In genomic region chr8:108566035-108566434, GRCm38 (mm10) we compare ENCODE assay signal across 13 mouse cellular contexts.
DNase-seq lines count a peak whose midpoint lies in the region; ATAC-seq and TF ChIP-seq lines count a peak whose summit lies in the region.
"Had no signal": no experiment of that assay in that cellular context is flagged by ENCODE, and none has a peak within 500 bp of the region (broad histone marks: within the 10 kb centered on the region; RNA-seq: fewer than 3 reads in every experiment).

No protein-coding gene starts in this region.

- no peak for ATAC-seq in forebrain, embryonic 14.5 days
- no peak for ATAC-seq in forebrain, postnatal 0 days
- ATAC-seq in midbrain, postnatal 0 days (ENCODE audit: low FRiP score) = no peak
- ATAC-seq in midbrain, embryonic 15.5 days (replicated peaks) = no peak
- no peak for ATAC-seq in CD4-positive, CD25-positive, alpha-beta regulatory T cell, adult 4 months
- ATAC-seq: Patski had no signal

- H3K27me3 ChIP-seq in forebrain, embryonic 14.5 days (replicated peaks; ENCODE audit: control insufficient read depth, insufficient read depth, low read length) = no peaks in the 10 kb centered on the region
- H3K27me3 ChIP-seq in forebrain, postnatal 0 days (ENCODE audit: insufficient read depth, low read length) = no peaks in the 10 kb centered on the region
- H3K27me3 ChIP-seq in midbrain, postnatal 0 days (ENCODE audit: insufficient read depth, low read length) = no peaks in the 10 kb centered on the region
- no peaks in the 10 kb centered on the region for H3K27me3 ChIP-seq in midbrain, embryonic 15.5 days (replicated peaks)
- H3K27me3 ChIP-seq: stomach, embryonic 15.5 days had no signal

- H3K4me3 ChIP-seq in forebrain, embryonic 14.5 days (ENCODE audit: low read depth, low read length) = no peak overlapping the region
- H3K4me3 ChIP-seq in forebrain, postnatal 0 days (ENCODE audit: low read depth, low read length) = no peak overlapping the region
- H3K4me3 ChIP-seq in midbrain, postnatal 0 days (ENCODE audit: low read depth, low read length) = no peak overlapping the region
- H3K4me3 ChIP-seq in midbrain, embryonic 15.5 days = no peak overlapping the region
- H3K4me3 ChIP-seq in lung, adult 2 months (replicated peaks; ENCODE audit: extremely low read depth, low read depth, low read length) = no peak overlapping the region
- H3K4me3 ChIP-seq: heart, embryonic 10.5 days; hindbrain, embryonic 10.5 days; stomach, embryonic 15.5 days had no signal

- H3K4me2 ChIP-seq in forebrain, embryonic 14.5 days (ENCODE audit: low read length) = no peak overlapping the region
- no peak overlapping the region for H3K4me2 ChIP-seq in forebrain, postnatal 0 days (ENCODE audit: low read depth)
- no peak overlapping the region for H3K4me2 ChIP-seq in midbrain, postnatal 0 days (ENCODE audit: low read depth, low read length, poor library complexity, severe bottlenecking)
- no peak overlapping the region for H3K4me2 ChIP-seq in midbrain, embryonic 15.5 days
- H3K4me2 ChIP-seq: stomach, embryonic 15.5 days had no signal

- H3K36me3 ChIP-seq in forebrain, embryonic 14.5 days (ENCODE audit: control insufficient read depth, insufficient read depth, low read length) = no peaks in the 10 kb centered on the region
- no peaks in the 10 kb centered on the region for H3K36me3 ChIP-seq in forebrain, postnatal 0 days (ENCODE audit: insufficient read depth)
- H3K36me3 ChIP-seq in midbrain, postnatal 0 days (ENCODE audit: insufficient read depth, low read length) = no peaks in the 10 kb centered on the region
- no peaks in the 10 kb centered on the region for H3K36me3 ChIP-seq in midbrain, embryonic 15.5 days (replicated peaks)
- H3K36me3 ChIP-seq: heart, embryonic 10.5 days; hindbrain, embryonic 10.5 days; stomach, embryonic 15.5 days had no signal

- H3K9ac ChIP-seq in forebrain, embryonic 14.5 days (ENCODE audit: low read length) = no peak overlapping the region
- no peak overlapping the region for H3K9ac ChIP-seq in forebrain, postnatal 0 days
- H3K9ac ChIP-seq in midbrain, postnatal 0 days (replicated peaks; ENCODE audit: low read length, poor library complexity, severe bottlenecking) = no peak overlapping the region
- no peak overlapping the region for H3K9ac ChIP-seq in midbrain, embryonic 15.5 days
- H3K9ac ChIP-seq: stomach, embryonic 15.5 days had no signal

- WGBS in forebrain, embryonic 14.5 days = 85% methylated on average over 12 of the region's 12 CpGs
- WGBS in forebrain, postnatal 0 days = 51% methylated on average over 12 of the region's 12 CpGs
- 56% methylated on average over 12 of the region's 12 CpGs for WGBS in midbrain, postnatal 0 days
- 59% methylated on average over 12 of the region's 12 CpGs for WGBS in midbrain, embryonic 15.5 days
- WGBS in lung, adult 2 months = 79% methylated on average over 12 of the region's 12 CpGs

- peak; percentile 38 for DNase-seq in forebrain, embryonic 14.5 days (ENCODE audit: low spot score)
- no peak for DNase-seq in forebrain, postnatal 0 days
- DNase-seq in midbrain, postnatal 0 days (ENCODE audit: low spot score) = peak; percentile 61
- peak; percentile 13 for DNase-seq in left cerebral cortex, adult 11 months (ENCODE audit: low spot score)
- DNase-seq in right cerebral cortex, postnatal 36 days (ENCODE audit: low spot score in 2 of 2) = peak; percentile 16 to 49
- DNase-seq in lung, adult 2 months = no peak
- DNase-seq: lung, adult 18-20 months had no signal

- H3K9me3 ChIP-seq in forebrain, embryonic 14.5 days (replicated peaks; ENCODE audit: control insufficient read depth, low read length) = no peaks in the 10 kb centered on the region
- H3K9me3 ChIP-seq in forebrain, postnatal 0 days (ENCODE audit: low read length) = no peaks in the 10 kb centered on the region
- H3K9me3 ChIP-seq in midbrain, postnatal 0 days (ENCODE audit: low read length) = no peaks in the 10 kb centered on the region
- no peaks in the 10 kb centered on the region for H3K9me3 ChIP-seq in midbrain, embryonic 15.5 days
- H3K9me3 ChIP-seq: heart, embryonic 10.5 days; stomach, embryonic 15.5 days had no signal

- H3K27ac ChIP-seq in forebrain, embryonic 14.5 days (ENCODE audit: low read depth, low read length) = no peak overlapping the region
- H3K27ac ChIP-seq in forebrain, postnatal 0 days (ENCODE audit: low read depth, low read length) = no peak overlapping the region
- H3K27ac ChIP-seq in midbrain, postnatal 0 days (ENCODE audit: low read depth, low read length) = no peak overlapping the region
- no peak overlapping the region for H3K27ac ChIP-seq in midbrain, embryonic 15.5 days
- H3K27ac ChIP-seq: heart, embryonic 10.5 days; hindbrain, embryonic 10.5 days; stomach, embryonic 15.5 days had no signal

- TF ChIP-seq POLR2A in lung, adult 2 months (IDR thresholded peaks at IDR 0.05; ENCODE audit: borderline replicate concordance, extremely low read depth, low read depth, low read length) = no peak

- TF ChIP-seq CTCF in forebrain, postnatal 0 days (IDR thresholded peaks at IDR 0.05; ENCODE audit: low read depth) = no peak
- TF ChIP-seq CTCF in midbrain, postnatal 0 days (IDR thresholded peaks at IDR 0.05) = no peak
- TF ChIP-seq CTCF in lung, adult 2 months (IDR thresholded peaks at IDR 0.05; ENCODE audit: insufficient read depth, low read length) = no peak

- no peaks in the 10 kb centered on the region for H3K4me1 ChIP-seq in forebrain, embryonic 14.5 days (ENCODE audit: control insufficient read depth, insufficient read depth, low read length)
- H3K4me1 ChIP-seq in forebrain, postnatal 0 days (ENCODE audit: insufficient read depth) = no peaks in the 10 kb centered on the region
- no peaks in the 10 kb centered on the region for H3K4me1 ChIP-seq in midbrain, postnatal 0 days (ENCODE audit: insufficient read depth, low read length)
- 0 out of 2 replicates have a peak, but pooled peaks cover 4% of the 10 kb centered on the region for H3K4me1 ChIP-seq in midbrain, embryonic 15.5 days
- H3K4me1 ChIP-seq in lung, adult 2 months (ENCODE audit: control insufficient read depth, insufficient read depth, low read length) = no peaks in the 10 kb centered on the region
- H3K4me1 ChIP-seq: heart, embryonic 10.5 days; hindbrain, embryonic 10.5 days; stomach, embryonic 15.5 days had no signal

Comparison
In these comparisons a context has a peak if more than half of its experiments do, and no peak if none do; other contexts are left out.
1. DNase-seq: peak in forebrain, embryonic 14.5 days (single experiment), midbrain, postnatal 0 days (single experiment), left cerebral cortex, adult 11 months (single experiment) and right cerebral cortex, postnatal 36 days (2 of 2); none in forebrain, postnatal 0 days (single experiment) and lung, adult 2 months (single experiment).